Mouse (Mus musculus): ENCODE results near the gene Tspear. TPM values are rescaled to one million over a fixed set of nuclear protein-coding genes. Genes with fewer than 3 reads are reported as not detected.
A peak's percentile ranks its signal among the peaks of the same experiment; 100 is the strongest.

Gene Tspear
- polyA plus RNA-seq, 1 experiment from 2014 or later = 0.43 TPM

DNA sequence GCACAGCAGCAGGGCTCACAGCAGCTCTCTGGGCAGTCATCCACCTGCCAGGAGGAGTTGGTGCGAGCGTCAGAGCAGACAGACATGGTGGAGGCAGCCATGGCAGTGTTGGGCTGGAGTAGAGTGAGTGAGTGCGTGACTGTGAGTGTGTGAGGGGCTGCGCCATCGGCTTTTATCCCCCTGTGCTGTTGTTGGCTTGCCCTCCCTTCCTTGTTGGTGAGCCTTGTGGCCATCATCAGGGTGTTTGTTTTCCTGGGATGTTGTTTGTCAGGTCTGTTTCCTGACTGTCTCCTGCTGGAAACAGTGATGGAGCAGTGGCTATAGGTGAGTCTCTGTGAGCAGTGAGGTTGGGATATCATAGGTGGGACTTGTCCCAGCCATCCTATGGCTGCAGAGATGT is 125.4 kb downstream of the Tspear start, which contains the start of gene Gm9507:
Gene Gm9507, minus strand, starts transcription at position 101 of the 400 bp plus-strand sequence.
- DNase-seq (ENCODE audit: low spot score) (no peak), ATAC-seq (replicated peaks; ENCODE audit: low FRiP score, low read depth) (no peak)
- H3K36me3 ChIP-seq (ENCODE audit: insufficient read depth, low read length) = no peaks in the 10 kb centered on the region
- H3K4me1 ChIP-seq (replicated peaks; ENCODE audit: insufficient read depth, low read length) = no peaks in the 10 kb centered on the region
- no peak within 1 kb of the TSS for H3K4me2 ChIP-seq (ENCODE audit: low read length)
- H3K27ac ChIP-seq = no peak within 1 kb of the TSS
- 67% methylated on average over 5 of the region's 5 CpGs for WGBS
- H3K9ac ChIP-seq (ENCODE audit: low read depth, low read length) = no peak within 1 kb of the TSS
- H3K27me3 ChIP-seq (ENCODE audit: insufficient read depth, low read length) = no peaks in the 10 kb centered on the region
- no peak within 1 kb of the TSS for H3K4me3 ChIP-seq (replicated peaks; ENCODE audit: low read depth, low read length)
- TF ChIP-seq CTCF (IDR thresholded peaks at IDR 0.05; ENCODE audit: low read depth) = no peak
- no peaks in the 10 kb centered on the region for H3K9me3 ChIP-seq (replicated peaks; ENCODE audit: low read length)

DNA sequence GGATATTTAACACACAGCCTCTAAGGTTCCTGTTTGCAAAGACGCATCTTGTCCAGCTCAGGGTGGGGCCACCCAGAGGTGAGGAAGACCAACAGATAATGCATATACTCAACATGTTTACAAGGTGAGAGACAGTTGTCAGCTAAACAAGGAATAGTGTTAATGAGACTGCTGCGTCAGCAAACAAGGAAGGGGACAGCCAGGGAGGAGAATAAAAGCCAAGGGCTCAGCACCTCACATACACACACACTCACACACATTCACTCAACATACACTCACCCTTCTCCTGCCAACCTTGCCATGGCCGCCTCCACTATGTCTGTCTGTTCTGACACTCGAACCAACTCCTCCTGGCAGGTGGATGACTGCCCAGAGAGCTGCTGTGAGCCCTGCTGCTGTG is 128.0 kb downstream of the Tspear start, which contains the start of gene Gm2696:
Gene Gm2696, plus strand, starts transcription at position 301 of the 400 bp plus-strand sequence.
- Histone ChIP-seq H3K9ac (ENCODE audit: low read depth, low read length) (no peak within 1 kb of the TSS), H3K9me3 (replicated peaks; ENCODE audit: low read length) (no peaks in the 10 kb centered on the region), H3K27me3 (ENCODE audit: insufficient read depth, low read length) (no peaks in the 10 kb centered on the region), H3K4me1 (replicated peaks; ENCODE audit: insufficient read depth, low read length) (no peaks in the 10 kb centered on the region), H3K27ac (no peak within 1 kb of the TSS), H3K4me3 (replicated peaks; ENCODE audit: low read depth, low read length) (no peak within 1 kb of the TSS), H3K36me3 (ENCODE audit: insufficient read depth, low read length) (no peaks in the 10 kb centered on the region), H3K4me2 (ENCODE audit: low read length) (no peak within 1 kb of the TSS)
- no peak for TF ChIP-seq CTCF (IDR thresholded peaks at IDR 0.05; ENCODE audit: low read depth)
- no peak for ATAC-seq (replicated peaks; ENCODE audit: low FRiP score, low read depth)
- 59% methylated on average over 4 of the region's 4 CpGs for WGBS
- no peak for DNase-seq (ENCODE audit: low spot score)

DNA sequence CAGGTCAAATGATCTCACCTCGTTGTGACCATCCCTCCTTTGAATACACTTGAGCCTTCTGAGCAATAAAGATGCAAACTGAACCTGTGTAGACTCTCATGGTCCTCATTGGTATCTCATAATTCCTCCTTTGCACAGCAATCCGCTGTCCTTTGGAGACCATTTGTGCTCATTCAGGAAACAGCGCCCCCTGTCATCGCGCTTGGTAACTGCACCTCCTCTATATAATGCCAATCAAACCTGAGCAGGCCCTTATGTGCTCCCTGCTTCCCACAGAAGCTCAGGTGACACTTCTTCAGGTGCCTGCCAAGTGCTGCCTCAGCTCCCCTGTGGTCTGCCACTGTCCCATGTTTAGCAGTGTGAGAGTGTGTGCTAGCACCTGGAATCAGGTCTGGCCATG is 129.1 kb downstream of the Tspear start:
- H3K4me1 ChIP-seq (replicated peaks; ENCODE audit: insufficient read depth, low read length) = no peaks in the 10 kb centered on the region
- DNase-seq (ENCODE audit: low spot score) (no peak), ATAC-seq (replicated peaks; ENCODE audit: low FRiP score, low read depth) (no peak)
- no peak overlapping the region for H3K4me2 ChIP-seq (ENCODE audit: low read length)
- no peak overlapping the region for H3K4me3 ChIP-seq (replicated peaks; ENCODE audit: low read depth, low read length)
- WGBS = 37% methylated on average over 5 of the region's 5 CpGs
- H3K27me3 ChIP-seq (ENCODE audit: insufficient read depth, low read length) = no peaks in the 10 kb centered on the region
- H3K9ac ChIP-seq (ENCODE audit: low read depth, low read length) = no peak overlapping the region
- no peaks in the 10 kb centered on the region for H3K9me3 ChIP-seq (replicated peaks; ENCODE audit: low read length)
- no peaks in the 10 kb centered on the region for H3K36me3 ChIP-seq (ENCODE audit: insufficient read depth, low read length)
- TF ChIP-seq CTCF (IDR thresholded peaks at IDR 0.05; ENCODE audit: low read depth) = peak; percentile 58; the same call in 1 of the 2 replicates
- H3K27ac ChIP-seq = no peak overlapping the region

DNA sequence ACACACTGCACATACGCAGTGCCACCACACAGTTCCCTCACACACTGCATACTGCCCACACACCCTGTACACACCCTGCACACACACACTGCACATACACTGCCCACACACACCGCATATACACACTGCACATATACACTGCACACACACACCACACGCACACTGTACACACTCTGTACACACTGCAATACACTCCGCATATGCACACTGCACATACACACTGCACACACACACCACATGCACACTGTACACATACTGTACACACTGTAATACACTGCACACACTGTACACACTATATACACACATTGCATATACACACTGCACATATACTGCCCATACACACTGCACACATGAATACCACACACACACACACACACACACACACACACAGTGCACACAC is 132.2 kb downstream of the Tspear start:
- ATAC-seq (replicated peaks; ENCODE audit: low FRiP score, low read depth) = no peak
- Histone ChIP-seq H3K4me1 (replicated peaks; ENCODE audit: insufficient read depth, low read length) (no peaks in the 10 kb centered on the region), H3K9ac (ENCODE audit: low read depth, low read length) (no peak overlapping the region), H3K27ac (no peak overlapping the region), H3K27me3 (ENCODE audit: insufficient read depth, low read length) (no peaks in the 10 kb centered on the region), H3K36me3 (ENCODE audit: insufficient read depth, low read length) (no peaks in the 10 kb centered on the region), H3K4me3 (replicated peaks; ENCODE audit: low read depth, low read length) (no peak overlapping the region), H3K9me3 (replicated peaks; ENCODE audit: low read length) (no peaks in the 10 kb centered on the region), H3K4me2 (ENCODE audit: low read length) (no peak overlapping the region)
- no peak for DNase-seq (ENCODE audit: low spot score)
- 94% methylated on average over 4 of the region's 4 CpGs for WGBS
- TF ChIP-seq CTCF (IDR thresholded peaks at IDR 0.05; ENCODE audit: low read depth) = no peak

DNA sequence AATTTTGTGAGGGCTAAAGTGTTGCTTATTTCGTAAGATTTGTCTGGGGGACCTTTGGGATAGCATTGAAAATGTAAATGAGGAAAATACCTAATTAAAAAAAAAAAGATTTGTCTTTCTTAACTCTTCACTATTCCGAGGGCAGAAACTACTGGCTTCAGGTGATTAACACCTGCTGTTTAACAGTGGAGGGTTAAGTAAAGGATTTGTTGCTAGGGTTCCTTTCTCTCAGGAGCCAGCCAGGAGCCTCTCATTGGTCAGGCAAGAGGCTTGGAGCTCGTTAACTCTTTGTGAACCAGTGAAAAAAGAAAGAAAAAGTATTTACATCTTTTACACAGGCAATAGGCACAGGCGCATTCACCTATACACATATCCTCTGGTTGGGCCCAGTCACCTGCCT is 132.8 kb downstream of the Tspear start:
- no peaks in the 10 kb centered on the region for H3K9me3 ChIP-seq (replicated peaks; ENCODE audit: low read length)
- no peak for DNase-seq (ENCODE audit: low spot score)
- no peaks in the 10 kb centered on the region for H3K27me3 ChIP-seq (ENCODE audit: insufficient read depth, low read length)
- H3K4me2 ChIP-seq (ENCODE audit: low read length) = no peak overlapping the region
- no peaks in the 10 kb centered on the region for H3K36me3 ChIP-seq (ENCODE audit: insufficient read depth, low read length)
- 42% methylated on average over 4 of the region's 4 CpGs for WGBS
- H3K9ac ChIP-seq (ENCODE audit: low read depth, low read length) = no peak overlapping the region
- no peaks in the 10 kb centered on the region for H3K4me1 ChIP-seq (replicated peaks; ENCODE audit: insufficient read depth, low read length)
- H3K4me3 ChIP-seq (replicated peaks; ENCODE audit: low read depth, low read length) = no peak overlapping the region
- ATAC-seq (replicated peaks; ENCODE audit: low FRiP score, low read depth) = no peak
- no peak overlapping the region for H3K27ac ChIP-seq
- TF ChIP-seq CTCF (IDR thresholded peaks at IDR 0.05; ENCODE audit: low read depth) = no peak

DNA sequence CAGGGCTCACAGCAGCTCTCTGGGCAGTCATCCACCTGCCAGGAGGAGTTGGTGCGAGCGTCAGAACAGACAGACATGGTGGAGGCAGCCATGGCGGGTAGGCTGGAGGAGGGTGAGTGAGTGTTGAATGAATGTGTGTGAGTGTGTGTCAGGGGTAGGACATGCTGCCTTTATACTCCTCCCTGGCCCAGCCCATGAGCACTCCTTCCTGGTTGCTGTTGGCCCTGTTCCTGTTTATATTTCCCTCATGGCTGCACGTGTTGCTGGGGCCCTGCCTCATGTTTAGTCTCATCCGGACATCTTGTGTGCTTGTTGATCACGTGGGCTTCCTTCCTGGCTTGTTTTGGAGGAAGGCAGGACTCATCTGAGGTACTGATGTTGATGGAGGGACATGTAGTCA is 140.6 kb downstream of the Tspear start, which contains the start of gene Krtap10-4:
Gene Krtap10-4, minus strand, starts transcription at position 145 of the 400 bp plus-strand sequence.
- no peak for DNase-seq (ENCODE audit: low spot score)
- no peak within 1 kb of the TSS for H3K4me3 ChIP-seq (replicated peaks; ENCODE audit: low read depth, low read length)

DNA sequence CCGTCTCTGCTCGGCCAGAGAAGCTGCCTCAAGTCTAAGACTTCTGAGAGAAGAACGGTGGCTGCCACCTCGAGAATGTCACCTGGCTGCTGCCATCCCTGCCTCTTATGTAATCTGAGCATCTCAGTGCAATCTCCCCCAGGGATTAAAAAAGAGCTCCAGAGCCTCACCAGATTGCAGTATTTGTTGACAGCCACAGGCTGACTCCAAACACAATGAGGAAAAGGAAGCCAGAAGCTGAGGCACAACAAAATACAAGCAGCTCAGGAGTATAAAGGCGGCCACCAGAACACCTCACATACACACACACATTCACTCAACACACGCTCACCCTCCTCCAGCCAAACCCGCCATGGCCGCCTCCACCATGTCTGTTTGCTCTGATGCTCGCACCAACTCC is 149.3 kb downstream of the Tspear start, which contains the start of gene Krtap10-10:
Gene Krtap10-10, plus strand, starts transcription at position 301 of the 400 bp plus-strand sequence.
- H3K36me3 ChIP-seq (ENCODE audit: insufficient read depth, low read length) = no peaks in the 10 kb centered on the region
- TF ChIP-seq CTCF (IDR thresholded peaks at IDR 0.05; ENCODE audit: low read depth) = no peak
- no peak for DNase-seq (ENCODE audit: low spot score)
- H3K9me3 ChIP-seq (replicated peaks; ENCODE audit: low read length) = no peaks in the 10 kb centered on the region
- no peaks in the 10 kb centered on the region for H3K27me3 ChIP-seq (ENCODE audit: insufficient read depth, low read length)
- H3K4me1 ChIP-seq (replicated peaks; ENCODE audit: insufficient read depth, low read length) = no peaks in the 10 kb centered on the region
- WGBS = 65% methylated on average over 9 of the region's 9 CpGs
- ATAC-seq (replicated peaks; ENCODE audit: low FRiP score, low read depth) = no peak
- no peak within 1 kb of the TSS for H3K27ac ChIP-seq
- no peak within 1 kb of the TSS for H3K9ac ChIP-seq (ENCODE audit: low read depth, low read length)
- no peak within 1 kb of the TSS for H3K4me2 ChIP-seq (ENCODE audit: low read length)
- no peak within 1 kb of the TSS for H3K4me3 ChIP-seq (replicated peaks; ENCODE audit: low read depth, low read length)

More for the DNA sequence above, 140.6 kb downstream of the Tspear start, which contains the start of gene Krtap10-4:
- H3K36me3 ChIP-seq (ENCODE audit: insufficient read depth, low read length) = no peaks in the 10 kb centered on the region
- ATAC-seq (replicated peaks; ENCODE audit: low FRiP score, low read depth) = no peak
- no peaks in the 10 kb centered on the region for H3K9me3 ChIP-seq (replicated peaks; ENCODE audit: low read length)
- H3K9ac ChIP-seq (ENCODE audit: low read depth, low read length) = no peak within 1 kb of the TSS
- H3K27me3 ChIP-seq (ENCODE audit: insufficient read depth, low read length) = no peaks in the 10 kb centered on the region
- no peaks in the 10 kb centered on the region for H3K4me1 ChIP-seq (replicated peaks; ENCODE audit: insufficient read depth, low read length)
- H3K4me2 ChIP-seq (ENCODE audit: low read length) = no peak within 1 kb of the TSS
- WGBS = 59% methylated on average over 6 of the region's 6 CpGs
- TF ChIP-seq CTCF (IDR thresholded peaks at IDR 0.05; ENCODE audit: low read depth) = no peak
- no peak within 1 kb of the TSS for H3K27ac ChIP-seq

Data from kidney, postnatal 0 days (tissue).